Mouse (Mus musculus) liver, adult 2 months (tissue): Measurements from ENCODE around the gene Cdkal1.

Experiments used
- CTCF ChIP-seq: fragments of 200-500 bp; IDR thresholded peaks from 2 replicates; pipeline ENCODE4 v1.5.1; 2011; ENCODE audit warnings: low read depth, low read length, control low read depth
- POLR2A ChIP-seq: fragments of 200-500 bp; IDR thresholded peaks from 2 replicates; pipeline ENCODE4 v1.6.1; 2011; ENCODE audit warnings: low read length, control low read depth; ENCODE audit not compliant: insufficient read depth; ENCODE audit errors: extremely low read depth

- no peak for TF ChIP-seq CTCF
- TF ChIP-seq POLR2A: no peak
Measured at GRCm38 (mm10) chr13:29753254-29753653, 102.2 kb downstream of the Cdkal1 start.
